Mouse (Mus musculus) urinary bladder, adult 2 months (tissue): ENCODE results near the gene Olfr1359. TPM values are rescaled to one million over a fixed set of nuclear protein-coding genes. Genes with fewer than 3 reads are reported as not detected.
"Not testable (repeated sequence)": the region's sequence is repeated elsewhere in the genome, so short reads cannot be mapped to it uniquely, and the experiment has no call there.

Experiments used
- DNase-seq: peaks from one replicate; pipeline ENCODE4 v3.0.0; 2022; ENCODE audit warnings: low spot score
- polyA plus RNA-seq: library from polyadenylated mRNA; depleted of rRNA; stranded (reverse); fragments of >200 nt; gene quantifications from 2 replicates; pipeline ENCODE4 v1.2.3, GENCODE M21; 2012; rRNA removed

The Olfr1359 gene
- polyA plus RNA-seq, result not detected in 2 replicates

- no peak for DNase-seq
These were observed at the start of gene Olfr1359 for GRCm38 (mm10) chr13:21697811-21698210. Olfr1359 (plus strand) TSS chr13:21698111.

- no peak for DNase-seq
These were observed 34.6 kb upstream of the Olfr1359 start, which contains the start of gene Olfr1361 for GRCm38 (mm10) chr13:21663286-21663685. Olfr1361 (minus strand) TSS chr13:21663386.

GRCm38 (mm10) chr13:21677305-21677704, 20.6 kb upstream of the Olfr1359 start, which contains the start of gene Olfr1360:
Olfr1360 (minus strand) TSS chr13:21677405.
- DNase-seq, result no peak

GRCm38 (mm10) chr13:21706669-21707068, 8.8 kb downstream of the Olfr1359 start:
- DNase-seq, result no peak

GRCm38 (mm10) chr13:21710031-21710711, 12.3 kb downstream of the Olfr1359 start:
- DNase-seq, result peak; percentile 68

- peak; percentile 61 for DNase-seq
These were observed 13.1 kb downstream of the Olfr1359 start for GRCm38 (mm10) chr13:21710821-21711525.

GRCm38 (mm10) chr13:21711698-21712097, 13.8 kb downstream of the Olfr1359 start:
- no peak for DNase-seq

GRCm38 (mm10) chr13:21714725-21715124, 16.8 kb downstream of the Olfr1359 start:
- DNase-seq, result no peak

- no peak for DNase-seq
These were observed 17.4 kb downstream of the Olfr1359 start for GRCm38 (mm10) chr13:21715131-21715863.

- DNase-seq, result peak; percentile 52
These were observed 18.1 kb downstream of the Olfr1359 start, which contains the start of the genes Hist1h2bl and Hist1h2ai for GRCm38 (mm10) chr13:21715864-21716539. Hist1h2bl (minus strand) TSS chr13:21716143. Hist1h2ai (plus strand) TSS chr13:21716422.

GRCm38 (mm10) chr13:21716540-21717391, 18.9 kb downstream of the Olfr1359 start:
- not testable (repeated sequence) for DNase-seq

- DNase-seq, result not testable (repeated sequence)
These were observed 19.8 kb downstream of the Olfr1359 start, which contains the start of gene Hist1h3h for GRCm38 (mm10) chr13:21717397-21718357. Hist1h3h (plus strand) TSS chr13:21717659.

- DNase-seq, result no peak
These were observed 20.6 kb downstream of the Olfr1359 start for GRCm38 (mm10) chr13:21718381-21719080.

GRCm38 (mm10) chr13:21721107-21721756, 23.3 kb downstream of the Olfr1359 start:
- not testable (repeated sequence) for DNase-seq

- not testable (repeated sequence) for DNase-seq
These were observed 24.0 kb downstream of the Olfr1359 start, which contains the start of gene Hist1h2bm for GRCm38 (mm10) chr13:21721757-21722372. Hist1h2bm (plus strand) TSS chr13:21722044.

GRCm38 (mm10) chr13:21722373-21722925, 24.5 kb downstream of the Olfr1359 start:
- no peak for DNase-seq
